Mouse (Mus musculus) gastrocnemius, postnatal 36 days (tissue): Measurements from ENCODE around the gene Gm10518. TPM values are rescaled to one million over a fixed set of nuclear protein-coding genes. Genes with fewer than 3 reads are reported as not detected.
"Not testable (repeated sequence)": the region's sequence is repeated elsewhere in the genome, so short reads cannot be mapped to it uniquely, and the experiment has no call there.

Source experiments
- DNase-seq, 2 experiments: peaks; one replicate each; pipeline ENCODE4 v3.0.0; 2022
- intact Hi-C: fragments of 180-260 bp; cut with DNase I; formaldehyde crosslinking; loops from one replicate; pipeline ENCODE4 v1.15.1; 2025
- long read RNA-seq, 2 experiments: library from polyadenylated mRNA; stranded (forward); transcript quantifications; one replicate each; pipeline ENCODE4 v2.0.0; 2021
- total RNA-seq, 2 experiments: library from RNA; stranded (reverse); gene quantifications; 2 replicates each; pipeline ENCODE4 v1.2.3; 2021

The Gm10518 gene
- not detected for total RNA-seq
- long read RNA-seq, experiment 1, result 0 reads
- long read RNA-seq, experiment 2, result 0 reads

DNA sequence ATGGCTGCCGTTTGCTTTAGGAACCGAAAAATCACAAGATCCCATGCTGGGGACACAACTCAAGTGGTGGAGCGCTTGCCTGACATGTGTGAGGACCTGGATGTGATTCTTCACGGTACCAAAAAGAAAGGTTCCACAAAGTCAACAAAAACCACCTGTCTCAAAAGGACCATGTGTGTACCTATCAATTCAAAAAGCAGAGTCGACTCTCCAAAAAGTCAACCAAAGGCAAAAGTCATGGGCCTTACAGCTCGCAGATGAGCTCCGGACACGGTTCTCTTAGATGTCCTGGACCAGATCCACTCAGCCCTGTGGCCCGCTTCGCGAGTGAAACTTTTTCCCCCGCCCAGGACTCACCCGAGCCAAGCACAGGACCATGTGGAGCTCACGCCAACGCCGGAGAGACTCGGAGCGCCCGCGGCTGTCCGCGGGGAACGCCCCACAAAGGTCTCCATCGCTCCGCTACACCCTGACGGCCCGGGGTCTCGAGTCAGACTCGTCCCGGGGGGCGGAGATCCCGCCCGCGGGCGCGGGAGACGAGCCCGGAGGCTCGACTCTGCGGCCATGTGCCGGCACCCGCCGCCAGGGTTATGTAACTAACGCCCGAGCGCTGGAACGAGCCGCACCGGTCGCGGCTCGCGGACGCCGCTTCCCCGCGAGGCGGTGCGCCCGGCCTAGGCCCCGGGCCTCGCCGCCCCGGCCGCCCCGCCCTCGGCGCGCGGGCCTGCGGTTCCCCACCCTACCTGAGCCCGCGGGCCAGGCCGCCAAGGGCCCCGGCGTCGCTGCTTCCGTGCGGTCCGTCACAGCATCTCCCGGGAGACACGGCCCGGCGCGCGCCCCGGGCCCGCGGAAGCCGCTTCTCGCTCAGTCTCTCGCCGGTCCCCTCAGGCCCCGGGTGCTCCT lies at the start of gene Gm10518:
Gm10518 (plus strand) TSS at position 767 of the 903 bp plus-strand sequence.
- intact Hi-C loops, result loop anchor here (2.0 kb wide), 1 partner anchor 42 kb away; no protein-coding TSS in a partner anchor
- DNase-seq, result peak; percentile 60 to 71

DNA sequence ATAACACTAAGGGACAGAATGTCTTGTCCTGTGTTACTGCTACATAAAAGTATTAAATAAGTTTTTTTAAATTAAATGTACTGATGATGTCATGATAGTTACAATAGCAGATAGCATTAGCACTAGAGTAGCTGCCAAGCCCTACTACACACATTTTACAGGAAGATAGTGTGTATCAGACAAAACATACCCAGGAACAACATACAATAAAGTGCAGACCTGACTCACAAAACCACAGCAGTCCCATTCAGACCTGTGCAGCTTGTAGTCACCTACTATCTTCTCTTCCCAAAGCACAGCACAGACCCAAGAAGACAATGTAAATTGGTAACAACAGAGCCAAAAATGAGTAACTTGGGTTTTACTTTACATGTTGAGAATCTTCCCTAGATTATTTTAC lies 46.7 kb upstream of the Gm10518 start:
- DNase-seq, result no peak
- intact Hi-C loops, result no loop called here

DNA sequence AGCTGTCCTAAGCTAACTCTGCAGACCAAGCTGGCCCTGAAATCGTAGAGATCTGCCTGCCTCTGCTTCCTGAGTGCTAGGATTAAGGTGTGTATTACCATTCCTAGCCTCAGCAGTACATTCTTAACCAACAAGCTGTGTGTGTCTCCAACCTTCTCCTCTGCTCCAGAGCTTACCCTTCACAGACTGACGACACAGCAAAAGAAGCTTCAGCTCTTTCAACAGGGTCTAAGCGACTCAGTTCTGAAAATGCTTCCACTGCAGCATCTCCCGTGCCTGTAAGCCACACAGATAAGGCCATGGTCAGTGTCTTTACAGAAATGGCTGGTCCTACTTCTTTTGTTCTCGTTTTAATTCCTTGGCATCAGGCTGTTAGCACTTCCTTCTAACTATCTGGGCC lies 43.1 kb upstream of the Gm10518 start:
- intact Hi-C loops, result no loop called here
- DNase-seq, result no peak

DNA sequence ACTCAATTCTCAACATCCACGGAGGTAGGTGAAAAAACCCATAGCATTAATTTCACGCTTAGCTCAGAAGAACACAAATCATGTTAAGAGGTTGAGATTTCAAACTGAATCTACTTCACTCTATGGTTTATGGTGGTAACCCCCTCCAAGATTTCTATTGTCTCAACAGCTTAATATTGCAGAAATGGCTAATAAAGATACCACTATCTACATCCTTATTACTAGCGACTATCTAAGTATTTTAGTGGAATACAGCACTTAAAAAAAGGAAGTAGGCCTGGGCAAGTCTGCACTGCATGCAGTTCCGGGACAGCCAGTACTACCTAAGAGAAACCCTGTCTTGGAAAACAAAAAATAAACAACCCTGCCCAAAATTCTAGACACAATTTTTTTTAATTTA lies 42.6 kb upstream of the Gm10518 start:
- intact Hi-C loops, result no loop called here
- no peak for DNase-seq

DNA sequence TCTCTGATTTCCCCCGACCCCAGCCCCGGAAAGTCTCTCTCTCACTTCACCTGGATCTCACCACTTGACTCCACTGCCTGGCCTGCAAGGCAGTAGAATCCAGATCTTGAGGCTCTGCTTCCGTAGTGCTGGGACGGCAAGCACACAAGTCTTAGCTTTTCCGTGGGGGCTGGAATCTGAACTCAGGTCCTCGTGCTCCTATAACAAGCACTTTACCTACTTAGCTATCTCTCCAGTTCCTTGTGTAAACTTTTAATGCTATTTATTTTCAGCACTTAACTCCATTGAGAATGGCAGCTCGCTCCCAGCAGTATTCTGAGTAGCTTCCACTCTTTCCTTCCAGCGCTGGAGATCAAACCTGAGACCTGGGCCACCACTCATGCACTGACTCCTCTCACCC lies 26.3 kb upstream of the Gm10518 start:
- intact Hi-C loops, result loop anchor here (10.0 kb wide), 1 partner anchor 242 kb away; no protein-coding TSS in a partner anchor
- DNase-seq, result no peak

DNA sequence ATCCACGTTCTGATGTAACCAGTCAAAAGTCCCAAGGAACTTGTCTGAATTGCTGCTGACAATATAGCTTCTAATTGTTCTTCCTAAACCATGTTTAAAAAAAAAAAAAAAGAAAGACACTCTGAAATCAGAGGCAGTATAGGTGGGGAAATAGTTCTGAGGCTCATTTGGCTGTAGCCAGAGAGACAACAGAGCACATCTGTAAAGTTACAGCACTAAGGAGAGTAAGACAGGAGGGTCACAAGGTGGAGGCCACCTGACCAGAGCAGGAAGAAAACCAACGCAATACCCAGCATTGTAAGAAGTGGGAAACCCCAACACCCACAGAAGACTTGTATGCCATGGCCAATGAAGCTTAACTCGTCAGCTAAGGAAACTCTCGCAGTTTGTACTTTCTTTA lies 19.1 kb upstream of the Gm10518 start:
- DNase-seq, result no peak
- intact Hi-C loops, result no loop called here

DNA sequence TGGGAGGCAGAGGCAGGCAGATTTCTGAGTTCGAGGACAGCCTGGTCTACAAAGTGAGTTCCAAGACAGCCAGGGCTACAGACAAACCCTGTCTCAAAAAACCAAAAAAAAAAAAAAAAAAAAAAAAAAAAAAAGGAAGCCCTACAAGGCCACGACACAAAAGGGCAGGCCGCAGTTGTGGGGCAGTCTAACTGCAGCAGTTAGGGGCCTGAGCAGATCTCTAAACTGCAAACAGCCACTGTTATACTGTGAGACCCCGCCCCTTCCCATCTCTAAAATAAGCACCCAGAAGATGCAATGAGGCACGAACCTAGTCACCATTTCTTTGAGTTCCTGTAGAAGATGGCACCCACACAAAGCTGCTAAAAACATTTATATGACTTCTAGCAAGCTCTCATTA lies 17.7 kb upstream of the Gm10518 start:
- no peak for DNase-seq
- intact Hi-C loops, result no loop called here

DNA sequence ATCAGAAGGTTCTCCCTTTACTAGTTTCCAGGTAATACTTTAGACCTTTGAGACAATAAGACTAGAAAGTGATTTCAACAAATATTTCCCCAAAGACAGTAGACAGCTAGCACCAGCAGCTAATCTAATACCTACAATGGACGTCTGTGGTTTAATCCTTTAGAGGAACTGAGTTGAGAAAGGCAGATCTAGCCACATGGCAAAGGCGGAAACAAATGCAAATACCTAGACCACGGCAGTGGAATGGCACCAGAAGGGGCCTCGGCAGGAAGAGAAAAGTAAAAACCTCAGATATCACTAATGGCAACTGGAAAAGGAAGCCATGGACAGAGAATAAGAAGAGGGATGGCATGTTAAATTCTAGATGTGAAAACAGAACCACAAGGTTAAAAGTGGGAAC lies 15.9 kb upstream of the Gm10518 start:
- intact Hi-C loops, result no loop called here
- no peak for DNase-seq

DNA sequence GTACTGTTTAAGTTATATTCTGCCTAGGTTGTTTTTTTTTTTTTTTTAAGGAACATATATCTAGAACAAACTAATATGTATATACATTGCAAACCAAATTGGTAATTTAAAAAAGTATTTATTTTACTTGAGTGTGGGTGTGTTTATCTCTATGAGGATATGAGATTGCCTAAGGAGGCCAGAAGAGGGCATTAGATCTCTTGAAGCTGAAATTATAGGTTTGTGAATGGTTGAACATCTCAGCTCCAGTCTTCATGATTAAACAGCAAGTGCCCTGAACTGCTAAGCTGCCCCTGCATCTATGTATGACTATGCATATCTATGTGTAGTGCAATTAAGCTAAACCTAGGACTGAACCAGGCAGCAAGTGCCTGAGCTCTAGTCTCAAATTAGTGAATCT lies 4.4 kb upstream of the Gm10518 start:
- intact Hi-C loops, result no loop called here
- DNase-seq, result no peak

DNA sequence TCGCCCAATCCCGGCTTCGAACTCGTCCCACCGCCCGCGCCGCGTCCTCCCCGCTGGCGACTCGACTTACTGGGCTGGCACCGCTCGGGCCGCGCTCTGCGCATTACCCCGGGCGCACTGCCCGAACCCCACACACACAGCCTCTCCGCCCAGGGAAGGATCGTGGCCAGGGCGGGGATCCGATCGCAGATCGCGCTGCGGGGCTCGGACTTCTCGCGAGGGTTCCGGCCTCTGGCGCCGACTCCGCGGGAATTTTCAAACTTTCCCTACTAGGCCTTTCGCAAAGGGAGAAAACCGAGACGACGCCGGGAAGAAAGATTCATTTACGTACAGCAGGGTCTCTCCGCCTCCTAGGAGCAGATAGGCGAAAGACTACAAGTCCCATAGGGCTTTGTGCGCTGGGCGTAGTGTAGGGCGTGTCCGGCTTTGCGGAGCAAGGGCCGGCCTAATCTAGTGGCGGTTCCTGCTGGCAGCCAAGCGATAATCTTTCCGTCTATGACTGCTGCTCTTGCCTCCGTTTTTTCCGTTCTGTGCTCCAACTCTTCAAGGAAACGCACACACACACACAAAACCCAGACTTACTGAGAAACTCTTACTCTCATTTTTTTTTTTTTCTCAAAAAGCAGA lies 450 bp downstream of the Gm10518 start, which contains the start of gene Ahctf1:
Ahctf1 (minus strand) TSS at position 168 of the 627 bp plus-strand sequence.
- intact Hi-C loops, result loop anchor here (2.0 kb wide), 1 partner anchor 41 kb away; no protein-coding TSS in a partner anchor
- peak; percentile 97 to 98 for DNase-seq

DNA sequence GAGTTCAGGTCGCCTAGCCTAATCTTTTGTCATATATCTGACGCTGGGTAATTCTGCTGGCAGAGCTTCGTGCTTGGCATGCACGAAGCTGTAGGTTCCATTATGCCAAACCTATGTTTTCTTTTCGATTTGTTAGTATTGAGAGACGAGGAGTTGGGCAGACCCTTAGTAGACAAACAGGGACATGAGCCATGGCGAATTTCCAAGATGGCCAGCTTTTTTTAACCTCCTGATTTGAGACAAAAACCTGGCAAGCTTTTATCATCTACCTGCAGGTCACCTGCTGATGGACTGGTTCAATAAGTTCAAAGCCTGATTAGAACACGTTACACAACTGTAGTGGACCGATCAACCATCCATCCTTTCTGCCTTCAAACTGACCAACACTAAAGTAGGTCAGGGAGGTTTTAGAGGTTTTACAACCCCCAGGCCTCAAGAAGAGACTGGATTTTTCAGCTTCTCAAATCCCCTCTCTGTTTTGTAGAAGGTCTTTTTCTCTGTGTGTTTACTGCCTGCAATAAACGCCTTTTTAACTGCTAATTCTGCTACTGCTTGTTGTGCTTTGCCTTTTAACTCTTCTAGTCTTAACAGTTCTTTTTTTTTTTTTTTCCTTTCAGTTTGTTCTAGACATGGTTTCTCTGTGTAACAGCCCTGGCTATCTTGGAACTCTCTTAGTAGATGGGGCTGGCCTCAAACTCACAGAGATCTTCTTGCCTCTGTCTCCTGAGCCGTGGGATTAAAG lies 1.1 kb downstream of the Gm10518 start:
- DNase-seq, result no peak
- intact Hi-C loops, result no loop called here

DNA sequence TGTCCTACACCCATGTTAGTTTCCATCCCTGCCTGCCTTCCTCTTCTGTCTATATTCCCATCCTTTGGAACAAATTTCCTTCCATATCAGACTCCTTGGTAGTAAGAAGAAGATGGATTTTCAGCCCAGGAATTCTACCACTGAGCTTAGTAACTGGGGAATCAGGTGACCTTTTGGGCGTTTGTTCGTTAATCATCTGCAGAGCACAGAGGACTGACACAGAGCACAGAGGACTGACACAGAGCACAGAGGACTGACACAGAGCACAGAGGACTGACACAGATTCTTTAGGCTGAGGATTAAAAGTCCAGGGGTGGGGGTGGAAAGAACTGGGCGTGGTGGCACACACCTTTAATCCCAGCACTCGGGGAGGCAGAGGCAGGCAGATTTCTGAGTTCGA lies 2.6 kb downstream of the Gm10518 start:
- intact Hi-C loops, result no loop called here
- no peak for DNase-seq

DNA sequence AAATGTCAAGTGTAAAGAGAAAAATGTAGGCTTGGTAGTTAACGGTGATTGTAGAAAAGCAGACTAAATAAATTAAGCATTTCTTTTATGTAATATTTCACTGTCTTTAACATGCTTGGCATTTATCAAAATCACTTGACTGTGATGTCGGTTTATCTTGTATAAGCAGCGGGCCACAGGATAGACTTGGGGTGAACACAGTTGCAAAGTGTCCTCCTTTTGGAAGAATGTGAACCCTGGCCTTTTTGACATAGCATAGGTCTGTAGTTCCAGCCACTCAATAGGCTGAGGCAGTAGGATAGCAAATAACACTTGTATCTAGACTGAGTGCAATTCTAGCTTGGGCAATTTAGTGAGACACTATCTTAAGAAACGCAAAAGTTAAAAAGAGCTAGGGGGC lies 4.3 kb downstream of the Gm10518 start:
- intact Hi-C loops, result no loop called here

DNA sequence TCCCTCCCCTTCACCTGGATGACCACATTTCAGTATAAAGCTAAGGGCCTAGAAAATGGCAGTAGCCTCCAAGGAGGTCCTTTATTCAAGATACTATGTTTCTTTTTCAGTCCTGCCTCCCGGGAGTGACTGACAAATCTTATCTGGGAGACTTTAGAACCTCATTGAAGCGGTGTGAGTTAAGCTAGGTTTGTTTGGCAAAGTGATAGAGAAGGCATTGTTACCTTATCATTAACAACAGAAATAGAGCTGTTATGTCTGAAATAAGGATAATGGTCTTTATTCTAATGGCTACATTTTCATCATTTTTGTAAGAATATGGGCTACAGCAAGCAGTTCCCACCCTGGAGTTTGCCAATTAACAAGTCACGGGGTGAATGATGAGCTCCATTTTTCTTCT lies 5.1 kb downstream of the Gm10518 start:
- no peak for DNase-seq
- intact Hi-C loops, result no loop called here

More for the DNA sequence above, 4.3 kb downstream of the Gm10518 start:
- no peak for DNase-seq

DNA sequence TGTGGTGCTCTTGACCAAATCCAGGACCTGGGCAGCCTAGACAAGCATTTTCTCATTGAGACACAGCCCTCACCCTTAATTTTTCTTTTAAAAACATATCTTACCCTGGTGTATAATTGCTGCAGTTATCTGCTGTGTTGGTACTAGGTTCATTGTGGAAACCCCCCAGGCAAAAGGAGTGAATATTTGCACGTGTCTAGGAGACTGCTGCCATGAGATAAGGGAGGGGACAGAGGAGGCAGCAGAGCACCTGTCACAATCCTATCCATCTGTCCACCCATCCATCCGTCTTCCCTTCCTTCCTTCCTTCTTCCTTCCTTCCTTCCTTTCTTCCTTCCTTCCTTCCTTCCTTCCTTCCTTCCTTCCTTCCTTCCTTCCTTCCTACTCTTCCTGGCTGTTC lies 10.2 kb downstream of the Gm10518 start:
- no peak for DNase-seq
- intact Hi-C loops, result no loop called here

DNA sequence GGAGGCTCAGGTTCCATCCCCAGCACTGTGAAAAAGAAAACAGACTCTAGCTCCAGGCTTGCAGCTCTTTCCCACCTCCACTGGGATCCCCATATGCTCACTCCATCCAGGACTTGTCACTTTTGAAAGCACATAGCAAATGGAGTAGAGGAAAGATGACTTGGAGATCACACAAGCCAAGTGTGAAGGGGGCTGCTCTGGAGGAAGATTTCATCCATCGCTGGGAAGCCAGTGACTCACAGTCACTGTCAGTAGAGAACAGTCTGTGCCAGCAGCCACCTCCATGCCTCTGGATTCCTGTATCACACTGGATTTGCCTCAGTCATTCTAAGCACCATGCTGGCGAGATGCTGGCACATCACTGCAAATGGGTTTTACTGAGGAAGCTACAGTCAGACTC lies 11.4 kb downstream of the Gm10518 start:
- DNase-seq, result no peak
- intact Hi-C loops, result no loop called here

DNA sequence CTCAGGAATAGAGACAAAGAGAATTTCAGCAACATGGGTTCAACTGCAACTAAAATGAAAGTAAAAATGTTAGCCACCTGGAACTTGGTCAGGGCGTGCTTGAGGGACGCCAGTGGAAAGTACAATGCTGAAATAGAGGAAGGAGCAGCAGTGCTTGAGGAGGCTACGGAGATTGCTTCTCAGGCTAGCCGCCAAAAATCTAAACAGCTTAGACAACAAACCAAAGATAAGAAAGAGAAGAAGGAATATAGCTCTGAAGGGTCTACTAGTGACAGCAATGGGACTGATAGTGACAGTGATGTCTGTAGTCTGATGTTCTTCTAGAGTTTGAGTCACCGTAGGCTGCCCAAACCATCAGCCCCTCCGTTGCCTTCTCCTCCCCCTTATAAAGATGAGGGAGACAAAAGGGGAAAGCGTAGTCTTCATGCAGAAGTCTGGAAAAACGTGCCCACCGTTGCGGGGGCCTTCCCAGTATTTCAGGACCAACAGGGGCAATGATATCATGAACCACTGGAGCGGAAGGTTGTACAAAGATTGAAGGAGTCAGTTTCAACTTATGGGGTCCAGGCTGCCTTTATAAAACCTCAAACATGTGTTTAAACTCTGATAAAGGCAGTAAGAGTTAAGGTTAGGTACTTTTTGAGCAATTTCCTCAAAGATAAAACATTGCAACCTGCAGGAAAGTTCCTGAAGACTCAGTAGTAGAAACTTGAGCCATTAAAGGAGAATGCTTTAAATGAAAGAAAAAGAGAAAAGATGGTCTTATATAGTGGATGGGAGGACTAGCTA lies 15.5 kb downstream of the Gm10518 start:
- DNase-seq, intact Hi-C loops: not testable (repeated sequence)

DNA sequence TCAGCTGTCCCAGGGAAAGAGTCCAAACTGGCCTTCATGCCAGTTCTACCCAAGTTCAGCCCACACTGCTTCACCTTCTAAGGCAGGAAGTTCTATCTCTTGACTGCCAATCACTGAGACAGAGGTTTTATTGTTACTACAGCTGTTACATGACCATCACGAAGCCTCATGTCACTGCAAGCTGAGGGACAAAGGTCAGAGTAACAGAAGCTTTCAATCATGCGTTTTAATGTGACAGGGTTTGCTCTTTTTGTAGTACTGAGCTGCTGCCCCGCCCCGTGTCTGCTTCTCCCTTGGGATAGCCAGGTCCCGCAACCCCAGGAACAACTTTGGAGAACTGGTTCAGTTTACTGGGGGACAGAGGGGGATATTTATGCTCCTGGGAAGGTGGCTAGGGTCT lies 21.4 kb downstream of the Gm10518 start:
- intact Hi-C loops, result no loop called here
- no peak for DNase-seq

DNA sequence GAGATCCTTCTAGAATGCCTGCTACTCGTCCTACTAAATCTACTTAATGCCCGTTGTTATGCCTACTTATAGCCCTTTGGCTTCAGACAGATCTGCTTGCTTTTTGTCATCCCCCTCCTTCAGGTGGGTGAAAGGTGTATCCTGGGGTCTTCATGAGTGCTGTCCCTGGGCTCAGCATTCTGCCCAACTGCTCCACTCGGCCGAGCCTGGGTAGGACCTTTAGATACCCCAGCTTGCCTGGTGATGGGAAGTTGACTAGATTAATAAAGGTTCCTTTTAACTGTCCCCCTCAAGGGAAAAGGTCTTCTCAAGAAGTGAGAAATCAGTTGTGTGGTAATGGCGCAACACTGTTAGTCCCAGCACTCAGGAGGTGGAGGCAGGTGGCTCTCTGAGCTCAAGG lies 24.9 kb downstream of the Gm10518 start:
- DNase-seq, result no peak
- intact Hi-C loops, result no loop called here

DNA sequence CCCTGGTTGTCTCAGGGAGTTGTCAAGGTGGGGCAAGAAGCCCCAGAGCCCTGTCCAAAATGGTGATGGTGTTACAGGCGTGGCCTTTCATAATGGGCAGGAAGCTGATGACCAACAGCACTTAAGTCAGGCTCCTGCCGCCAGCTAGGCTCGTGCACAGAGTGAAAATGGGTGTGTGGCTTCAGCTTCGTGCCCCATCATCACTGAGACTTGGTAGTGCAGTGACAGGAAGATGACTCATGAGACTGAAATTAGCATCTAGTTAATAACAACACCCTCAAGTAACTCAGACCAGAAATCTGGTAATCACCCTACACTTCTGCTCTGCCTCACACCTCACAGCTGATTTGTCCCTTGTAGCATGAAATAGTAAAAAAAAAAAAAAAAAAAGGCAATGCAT lies 25.7 kb downstream of the Gm10518 start:
- intact Hi-C loops, result no loop called here
- no peak for DNase-seq
